Mouse (Mus musculus) olfactory bulb, adult 2 months (tissue): ENCODE data around the gene Spef2.

Experiments
- CTCF ChIP-seq: fragments of 200-500 bp; IDR thresholded peaks from 2 replicates; pipeline ENCODE4 v1.5.1; 2012; ENCODE audit warnings: low read depth, mild to moderate bottlenecking, low read length, moderate library complexity; ENCODE audit not compliant: insufficient read depth
- POLR2A ChIP-seq: fragments of 200-500 bp; IDR thresholded peaks from 2 replicates; pipeline ENCODE4 v1.6.1; 2012; ENCODE audit warnings: mild to moderate bottlenecking, low read depth, low read length, moderate library complexity; ENCODE audit not compliant: insufficient read depth

- TF ChIP-seq POLR2A (no peak), CTCF (no peak)
Observed at GRCm38 (mm10) chr15:9580470-9581280, 168.0 kb downstream of the Spef2 start.
